Mouse (Mus musculus) layer of hippocampus, postnatal 25 days (tissue): ENCODE measurements around the gene Rhog. TPM values are rescaled to one million over a fixed set of nuclear protein-coding genes. Genes with fewer than 3 reads are reported as not detected.

Source experiments
- DNase-seq, 2 experiments: peaks; one replicate each; pipeline ENCODE4 v3.0.0; 2022; ENCODE audit warnings: mixed read lengths in 2 of 2, low spot score in 1 of 2; ENCODE audit errors: extremely low spot score in 1 of 2
- total RNA-seq, 2 experiments: library from RNA; stranded (reverse); gene quantifications; 2 replicates each; pipeline ENCODE4 v1.2.3; 2021

The Rhog gene
- total RNA-seq, 2 experiments from 2014 or later = 28.9 to 30.2 TPM

GRCm38 (mm10) chr7:102253631-102254030, 2.2 kb downstream of the Rhog start:
- DNase-seq = no peak

GRCm38 (mm10) chr7:102250631-102251214, 5.1 kb downstream of the Rhog start:
- DNase-seq = peak; percentile 80 to 82

GRCm38 (mm10) chr7:102249896-102250630, 5.8 kb downstream of the Rhog start:
- peak in 1 of 2 experiments; percentile 38 for DNase-seq

GRCm38 (mm10) chr7:102249531-102249895, 6.3 kb downstream of the Rhog start:
- peak in 1 of 2 experiments; percentile 20 for DNase-seq

GRCm38 (mm10) chr7:102248691-102249404, 7.0 kb downstream of the Rhog start:
- DNase-seq = no peak

GRCm38 (mm10) chr7:102246956-102247797, 8.7 kb downstream of the Rhog start:
- DNase-seq = no peak

GRCm38 (mm10) chr7:102246265-102246664, 9.6 kb downstream of the Rhog start:
- DNase-seq = no peak

GRCm38 (mm10) chr7:102245775-102246174, 10.1 kb downstream of the Rhog start:
- peak in 1 of 2 experiments; percentile 26 for DNase-seq

- DNase-seq = no peak
These were observed 10.9 kb downstream of the Rhog start for GRCm38 (mm10) chr7:102244782-102245535.

- DNase-seq = no peak
These were observed 12.0 kb downstream of the Rhog start for GRCm38 (mm10) chr7:102243870-102244269.

GRCm38 (mm10) chr7:102242917-102243316, 12.9 kb downstream of the Rhog start:
- DNase-seq = no peak

GRCm38 (mm10) chr7:102242371-102242770, 13.5 kb downstream of the Rhog start:
- no peak for DNase-seq

GRCm38 (mm10) chr7:102239591-102239990, 16.3 kb downstream of the Rhog start:
- DNase-seq = no peak

GRCm38 (mm10) chr7:102238686-102239286, 17.1 kb downstream of the Rhog start:
- DNase-seq = no peak

GRCm38 (mm10) chr7:102233059-102233458, 22.8 kb downstream of the Rhog start:
- no peak for DNase-seq

GRCm38 (mm10) chr7:102229814-102230213, 26.0 kb downstream of the Rhog start:
- DNase-seq = no peak

- DNase-seq = no peak
These were observed 27.7 kb downstream of the Rhog start for GRCm38 (mm10) chr7:102228049-102228670.

GRCm38 (mm10) chr7:102226051-102226450, 29.8 kb downstream of the Rhog start:
- DNase-seq = no peak
